Mouse (Mus musculus) urinary bladder, postnatal 36 days (tissue): ENCODE measurements around the gene Lmbrd1.
"Not testable (repeated sequence)": the region's sequence is repeated elsewhere in the genome, so short reads cannot be mapped to it uniquely, and the experiment has no call there.

ENCODE experiments used
- DNase-seq, 2 experiments: peaks; one replicate each; pipeline ENCODE4 v3.0.0; 2022; ENCODE audit warnings: low spot score in 2 of 2, mixed read lengths in 1 of 2

The Lmbrd1 gene

GRCm38 (mm10) chr1:24720209-24720608 lies 41.8 kb downstream of the Lmbrd1 start:
- no peak for DNase-seq

- no peak for DNase-seq
Measured at GRCm38 (mm10) chr1:24729784-24730183, 51.4 kb downstream of the Lmbrd1 start.

DNA sequence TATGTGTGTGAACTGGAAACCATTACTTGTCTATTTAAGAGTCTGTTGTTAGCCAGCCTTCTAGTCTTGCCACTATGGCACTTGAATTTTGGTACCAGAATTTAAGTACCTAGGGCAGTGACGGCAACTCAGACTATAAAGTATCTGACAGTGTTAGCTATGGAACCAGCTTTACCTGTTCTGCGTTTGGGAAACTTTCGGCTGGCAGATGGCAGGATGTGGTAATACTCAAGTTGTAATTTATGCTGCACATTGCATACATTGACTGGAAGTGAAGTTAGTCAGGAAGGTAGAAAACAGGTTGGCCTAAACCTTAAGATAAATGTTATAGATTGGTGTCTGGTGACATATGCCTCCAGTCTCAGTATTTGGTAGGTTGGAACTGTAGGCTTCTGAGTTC lies 53.9 kb downstream of the Lmbrd1 start:
- no peak for DNase-seq

DNA sequence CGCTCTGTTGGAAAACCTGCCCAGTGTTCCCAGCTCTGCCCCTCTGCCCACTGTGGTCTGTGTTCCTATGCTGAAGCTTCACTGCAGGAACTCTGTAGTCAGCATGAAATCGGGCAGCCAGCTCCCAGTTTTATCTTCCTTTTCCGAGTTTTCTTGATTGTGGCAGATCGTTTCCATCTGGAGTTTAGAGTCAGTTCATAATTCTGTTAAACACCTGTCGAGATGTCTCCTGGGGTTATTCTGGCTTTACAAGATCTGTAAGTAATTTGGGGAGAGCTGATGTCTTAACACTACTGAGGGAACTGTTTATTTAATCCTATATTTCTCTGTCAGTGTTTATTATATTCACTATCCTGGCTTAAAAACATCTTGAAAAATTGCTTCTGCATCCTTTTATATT lies 56.4 kb downstream of the Lmbrd1 start:
- no peak for DNase-seq

- DNase-seq, result no peak
Measured at GRCm38 (mm10) chr1:24740903-24741302, 62.5 kb downstream of the Lmbrd1 start.

DNA sequence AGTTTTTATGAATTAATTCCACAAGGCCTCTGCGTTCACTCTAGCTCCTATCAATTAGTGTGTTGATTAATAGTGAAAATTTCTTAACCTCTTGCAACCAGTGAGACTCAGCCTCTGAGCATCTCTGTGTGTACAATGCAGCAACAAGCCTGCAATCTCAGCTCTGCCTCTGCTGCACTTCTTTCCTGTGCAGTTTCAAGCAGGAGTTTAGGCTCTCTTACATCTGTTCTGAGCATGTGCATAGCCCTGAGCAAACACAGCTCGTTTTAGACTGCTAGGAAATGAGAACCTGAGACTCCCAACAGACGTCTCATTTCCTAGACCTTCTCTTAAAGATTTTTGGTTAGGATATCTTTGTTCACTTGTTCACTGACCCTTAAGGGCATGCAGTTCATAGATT lies 63.1 kb downstream of the Lmbrd1 start:
- no peak for DNase-seq

GRCm38 (mm10) chr1:24743191-24743924 lies 64.9 kb downstream of the Lmbrd1 start:
- DNase-seq, result no peak

- DNase-seq, result no peak
Measured at GRCm38 (mm10) chr1:24752715-24753114, 74.3 kb downstream of the Lmbrd1 start.

DNA sequence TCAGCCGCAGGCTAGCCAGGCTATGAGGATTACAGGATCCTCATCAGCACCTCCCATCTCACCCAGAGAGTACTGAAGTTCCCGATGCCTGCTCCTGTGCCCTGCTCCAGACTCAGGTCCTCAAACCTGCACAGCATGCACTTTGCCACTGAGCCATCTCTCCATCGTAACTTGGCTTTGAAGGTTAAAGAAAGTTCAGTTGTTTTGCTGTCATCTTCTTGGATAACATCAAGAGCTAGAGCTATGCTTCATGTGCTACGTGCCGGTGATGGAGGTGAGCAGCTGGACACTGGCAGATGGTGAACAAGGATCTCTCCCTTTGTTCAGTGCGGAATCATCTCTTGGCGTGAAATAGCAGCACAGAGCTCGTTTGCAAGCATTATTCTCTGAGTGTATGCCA lies 80.1 kb downstream of the Lmbrd1 start:
- no peak for DNase-seq

GRCm38 (mm10) chr1:24766466-24766865 lies 88.0 kb downstream of the Lmbrd1 start:
- no peak for DNase-seq

- not testable (repeated sequence) for DNase-seq
Measured at GRCm38 (mm10) chr1:24767197-24767596, 88.8 kb downstream of the Lmbrd1 start.

DNA sequence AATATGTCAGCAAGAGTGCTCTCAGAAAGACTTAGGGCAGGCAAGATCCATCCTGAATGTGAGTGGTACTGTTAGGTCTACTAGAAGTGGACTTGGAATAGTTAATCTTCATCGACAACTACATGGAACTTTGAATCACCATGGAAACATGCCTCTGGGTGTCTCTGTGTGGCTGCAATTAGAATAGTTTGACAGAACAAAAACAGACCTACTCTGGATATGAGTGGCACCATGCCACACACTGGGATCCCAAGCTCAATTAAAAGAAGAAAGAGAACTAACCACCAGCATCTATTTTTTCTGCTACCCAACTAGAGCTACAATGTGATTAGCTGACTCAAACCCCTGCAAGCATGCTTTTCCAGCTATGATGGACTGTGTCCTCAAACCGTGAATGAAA lies 95.2 kb downstream of the Lmbrd1 start:
- no peak for DNase-seq

DNA sequence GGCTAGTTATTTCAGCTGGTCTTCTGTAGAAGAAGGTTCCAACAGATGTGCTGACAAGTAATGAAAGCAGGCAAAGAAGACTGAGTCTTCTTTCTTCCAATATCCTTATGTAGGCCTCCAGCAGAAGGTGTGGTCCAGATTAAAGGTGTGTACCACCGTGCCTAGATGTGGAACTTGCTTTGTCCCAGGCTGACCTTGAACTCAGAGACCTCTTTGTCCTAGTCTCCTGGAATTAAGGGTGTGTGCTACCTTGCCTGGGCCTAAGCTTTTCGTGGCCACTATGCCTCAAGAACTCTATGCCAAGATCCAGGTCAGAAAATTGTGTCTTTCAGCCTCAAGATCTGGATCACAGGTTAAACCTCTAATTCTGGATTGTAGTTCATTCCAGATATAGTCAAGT lies 98.1 kb downstream of the Lmbrd1 start:
- no peak for DNase-seq

GRCm38 (mm10) chr1:24793168-24793567 lies 114.7 kb downstream of the Lmbrd1 start:
- DNase-seq, result no peak

- DNase-seq, result not testable (repeated sequence)
Measured at GRCm38 (mm10) chr1:24807971-24808370, 129.5 kb downstream of the Lmbrd1 start.
